Mouse (Mus musculus) forebrain, embryonic 12.5 days (tissue): ENCODE measurements around the gene Incenp. TPM values are rescaled to one million over a fixed set of nuclear protein-coding genes. Genes with fewer than 3 reads are reported as not detected.

ENCODE experiments used
- ATAC-seq: fragments of 200-750 bp; cut with Nextera tagmentation; 2 replicates; pipeline ENCODE4 v1.8.0; 2017; ENCODE audit warnings: moderate TSS enrichment; ENCODE audit not compliant: low FRiP score
- H3K27ac ChIP-seq: fragments of 300-500 bp; sonication (generic); 2 replicates; pipeline ENCODE4 v1.5.1; 2016; ENCODE audit warnings: mild to moderate bottlenecking
- H3K27me3 ChIP-seq: fragments of 300-500 bp; sonication (generic); 2 replicates; pipeline ENCODE4 v1.6.1; 2016; ENCODE audit warnings: mild to moderate bottlenecking
- H3K36me3 ChIP-seq: fragments of 300-500 bp; sonication (generic); replicated peaks from 2 replicates; pipeline ENCODE4 v1.6.1; 2016; ENCODE audit warnings: mild to moderate bottlenecking
- H3K4me1 ChIP-seq: fragments of 300-500 bp; sonication (generic); 2 replicates; pipeline ENCODE4 v1.6.1; 2016
- H3K4me2 ChIP-seq: fragments of 300-500 bp; sonication (generic); 2 replicates; pipeline ENCODE4 v1.6.1; 2016; ENCODE audit warnings: mild to moderate bottlenecking, moderate library complexity
- H3K4me3 ChIP-seq: fragments of 300-500 bp; sonication (generic); replicated peaks from 2 replicates; pipeline ENCODE4 v1.5.1; 2016; ENCODE audit warnings: mild to moderate bottlenecking
- H3K9ac ChIP-seq: fragments of 300-500 bp; sonication (generic); 2 replicates; pipeline ENCODE4 v1.6.1; 2016; ENCODE audit warnings: mild to moderate bottlenecking
- H3K9me3 ChIP-seq: fragments of 300-500 bp; sonication (generic); 2 replicates; pipeline ENCODE4 v1.6.1; 2016
- WGBS: fragments of 180-500 bp; shearing (Covaris S2); methylation state at CpG from one replicate; pipeline ENCODE4 v1.1.7; 2016; 5-methylcytosine and 5-hydroxymethylcytosine counted together
- polyA plus RNA-seq: library from polyadenylated mRNA; unstranded; fragments of >200 nt; fragmentation: Nextera tagmentation; extraction: Ambion mirVana; gene quantifications from 2 replicates; pipeline ENCODE4 v1.2.1, GENCODE M21; 2016

Gene Incenp
- 147 and 149 TPM in 2 replicates for polyA plus RNA-seq

- ATAC-seq, result peak; percentile 98
- H3K9ac ChIP-seq, result peak within 1 kb of the TSS; percentile 82
- H3K4me2 ChIP-seq, result peak within 1 kb of the TSS; percentile 79
- H3K9me3 ChIP-seq, result no peaks in the 10 kb centered on the region
- H3K4me1 ChIP-seq, result peaks cover 31% of the 10 kb centered on the region
- peak within 1 kb of the TSS; percentile 76 for H3K27ac ChIP-seq
- H3K4me3 ChIP-seq, result peak within 1 kb of the TSS; percentile 85
- no peaks in the 10 kb centered on the region for H3K27me3 ChIP-seq
- H3K36me3 ChIP-seq, result peaks cover 15% of the 10 kb centered on the region
- under 1% methylated on average over 58 of the region's 58 CpGs for WGBS
Measured at GRCm38 (mm10) chr19:9899072-9899779, at the start of gene Incenp. Gene Incenp, minus strand, starts transcription at chr19:9899551.

- H3K4me3 ChIP-seq, result no peak overlapping the region
- no peaks in the 10 kb centered on the region for H3K27me3 ChIP-seq
- no peak overlapping the region for H3K4me2 ChIP-seq
- no peaks in the 10 kb centered on the region for H3K4me1 ChIP-seq
- ATAC-seq, result no peak
- no peaks in the 10 kb centered on the region for H3K9me3 ChIP-seq
- no peak overlapping the region for H3K9ac ChIP-seq
- WGBS, result 83% methylated on average over 3 of the region's 3 CpGs
- no peaks in the 10 kb centered on the region for H3K36me3 ChIP-seq
- no peak overlapping the region for H3K27ac ChIP-seq
Measured at GRCm38 (mm10) chr19:9946986-9947385, 47.6 kb upstream of the Incenp start.

DNA sequence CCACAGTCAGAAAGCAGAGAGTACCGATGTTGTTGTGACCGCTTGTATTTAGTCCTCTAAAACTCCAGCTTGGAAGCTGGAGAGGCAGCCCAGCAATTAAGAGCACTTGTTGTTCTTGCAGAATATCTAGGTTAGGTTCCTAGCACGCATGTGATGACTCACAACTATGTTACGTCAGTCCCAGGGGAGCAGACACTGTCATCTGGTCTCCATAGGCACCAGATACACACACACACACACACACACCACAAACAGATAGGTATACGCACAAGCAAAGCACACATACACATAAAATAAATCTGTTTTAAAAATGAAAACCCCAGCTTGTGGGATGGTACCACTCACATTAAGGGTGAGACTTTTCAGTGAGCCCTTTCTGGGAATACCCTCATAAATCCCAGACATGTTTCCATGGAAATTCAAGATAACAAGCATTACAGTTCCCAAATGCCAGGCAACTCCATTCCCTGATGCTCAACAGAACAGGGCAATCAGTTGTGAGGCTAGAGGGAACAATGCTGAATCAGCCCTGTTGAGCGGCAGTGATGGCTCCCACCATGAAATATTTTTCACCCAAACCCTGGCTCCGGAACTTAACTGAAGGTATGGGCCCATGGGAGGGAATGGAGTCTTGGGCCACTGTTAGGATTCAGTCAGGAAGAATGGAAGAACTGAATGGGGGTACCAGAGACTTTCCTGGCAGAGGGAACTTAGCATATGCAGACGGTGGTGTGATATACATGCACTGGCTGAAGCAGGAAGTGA, 46.6 kb upstream of the Incenp start:
- Histone ChIP-seq H3K9ac (no peak overlapping the region), H3K4me1 (no peaks in the 10 kb centered on the region), H3K9me3 (no peaks in the 10 kb centered on the region), H3K4me2 (no peak overlapping the region), H3K4me3 (no peak overlapping the region), H3K27ac (no peak overlapping the region), H3K36me3 (no peaks in the 10 kb centered on the region), H3K27me3 (no peaks in the 10 kb centered on the region)
- 88% methylated on average over 8 of the region's 8 CpGs for WGBS
- no peak for ATAC-seq

- no peak overlapping the region for H3K4me2 ChIP-seq
- no peak overlapping the region; the same call in 1 of the 2 replicates for H3K9ac ChIP-seq
- no peaks in the 10 kb centered on the region for H3K27me3 ChIP-seq
- no peak overlapping the region for H3K27ac ChIP-seq
- H3K4me3 ChIP-seq, result no peak overlapping the region
- H3K36me3 ChIP-seq, result no peaks in the 10 kb centered on the region
- H3K9me3 ChIP-seq, result no peaks in the 10 kb centered on the region
- no peaks in the 10 kb centered on the region for H3K4me1 ChIP-seq
- no peak for ATAC-seq
- WGBS, result 71% methylated on average over 10 of the region's 10 CpGs
Measured at GRCm38 (mm10) chr19:9942539-9943533, 43.5 kb upstream of the Incenp start.

DNA sequence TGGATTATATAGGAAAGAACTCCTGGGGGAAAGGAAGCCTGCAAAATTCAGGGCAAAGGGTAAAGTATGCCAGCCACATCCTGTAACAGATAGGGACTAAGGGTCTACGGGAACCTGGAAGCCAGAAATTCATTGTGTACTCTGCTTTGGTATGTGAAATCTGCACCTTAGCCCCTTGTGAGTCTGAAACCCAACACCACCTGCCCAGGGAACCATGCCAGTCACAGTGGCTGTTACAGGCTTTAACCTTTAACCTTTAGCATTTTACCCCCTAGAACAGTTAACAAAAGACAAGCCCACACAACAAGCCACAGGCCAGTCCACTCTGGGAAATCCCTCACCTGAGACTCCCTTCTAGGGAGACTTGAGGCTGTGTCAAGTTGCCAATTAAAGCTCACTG, 42.5 kb upstream of the Incenp start:
- WGBS, result 50% methylated on average over 1 of the region's 1 CpGs
- no peak overlapping the region for H3K4me3 ChIP-seq
- no peak overlapping the region for H3K4me2 ChIP-seq
- H3K4me1 ChIP-seq, result no peaks in the 10 kb centered on the region
- H3K36me3 ChIP-seq, result no peaks in the 10 kb centered on the region
- H3K9me3 ChIP-seq, result no peaks in the 10 kb centered on the region
- no peak for ATAC-seq
- no peak overlapping the region for H3K9ac ChIP-seq
- no peaks in the 10 kb centered on the region for H3K27me3 ChIP-seq
- no peak overlapping the region for H3K27ac ChIP-seq

GRCm38 (mm10) chr19:9940903-9941302, 41.6 kb upstream of the Incenp start:
- no peak overlapping the region for H3K4me3 ChIP-seq
- no peaks in the 10 kb centered on the region for H3K9me3 ChIP-seq
- no peaks in the 10 kb centered on the region for H3K4me1 ChIP-seq
- H3K4me2 ChIP-seq, result no peak overlapping the region
- no peak for ATAC-seq
- no peaks in the 10 kb centered on the region for H3K27me3 ChIP-seq
- WGBS, result 4% methylated on average over 4 of the region's 4 CpGs
- H3K36me3 ChIP-seq, result no peaks in the 10 kb centered on the region
- H3K27ac ChIP-seq, result no peak overlapping the region; the same call in 1 of the 2 replicates
- H3K9ac ChIP-seq, result no peak overlapping the region

GRCm38 (mm10) chr19:9939841-9940240, 40.5 kb upstream of the Incenp start:
- Histone ChIP-seq H3K9me3 (no peaks in the 10 kb centered on the region), H3K27ac (no peak overlapping the region), H3K4me3 (no peak overlapping the region), H3K36me3 (no peaks in the 10 kb centered on the region), H3K4me1 (no peaks in the 10 kb centered on the region), H3K27me3 (no peaks in the 10 kb centered on the region), H3K4me2 (no peak overlapping the region), H3K9ac (no peak overlapping the region)
- no peak for ATAC-seq
- 65% methylated on average over 7 of the region's 7 CpGs for WGBS

DNA sequence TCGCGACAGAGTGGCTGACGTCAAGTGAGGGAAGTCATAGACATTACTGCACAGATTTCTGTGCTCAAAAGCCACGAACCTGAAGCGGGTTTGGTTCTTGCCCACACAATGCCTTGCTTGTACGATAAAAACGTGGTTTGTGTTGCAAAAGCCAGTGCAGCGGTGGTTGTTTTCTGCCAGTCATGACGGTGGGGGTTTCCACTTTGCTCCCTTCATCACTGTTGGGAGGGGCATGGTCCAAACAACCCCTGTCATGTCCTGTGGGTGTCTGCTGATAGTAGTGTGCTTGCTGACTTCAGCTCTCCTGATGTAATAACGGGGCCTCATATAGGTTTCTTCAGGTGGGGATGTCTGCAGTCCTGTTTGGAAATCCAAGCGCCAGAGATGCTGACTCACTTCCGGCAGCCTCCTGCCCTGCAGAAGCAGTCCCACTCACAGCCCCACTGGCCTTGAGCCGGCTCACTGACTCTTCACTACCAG, 39.5 kb upstream of the Incenp start:
- 79% methylated on average over 13 of the region's 13 CpGs for whole genome bisulfite sequencing
- no peak for ATAC-seq

GRCm38 (mm10) chr19:9938156-9938823, 38.9 kb upstream of the Incenp start:
- H3K4me3 ChIP-seq, result no peak overlapping the region
- 87% methylated on average over 6 of the region's 6 CpGs for WGBS
- no peaks in the 10 kb centered on the region for H3K36me3 ChIP-seq
- H3K9me3 ChIP-seq, result no peaks in the 10 kb centered on the region
- no peak for ATAC-seq
- H3K4me2 ChIP-seq, result no peak overlapping the region
- no peak overlapping the region for H3K9ac ChIP-seq
- no peaks in the 10 kb centered on the region for H3K4me1 ChIP-seq
- H3K27me3 ChIP-seq, result no peaks in the 10 kb centered on the region
- H3K27ac ChIP-seq, result no peak overlapping the region

More for the DNA sequence above, 39.5 kb upstream of the Incenp start:
- H3K4me1 ChIP-seq, result no peaks in the 10 kb centered on the region
- H3K27ac ChIP-seq, result no peak overlapping the region
- H3K9me3 ChIP-seq, result no peaks in the 10 kb centered on the region
- H3K36me3 ChIP-seq, result no peaks in the 10 kb centered on the region
- no peaks in the 10 kb centered on the region for H3K27me3 ChIP-seq
- H3K4me2 ChIP-seq, result no peak overlapping the region
- no peak overlapping the region for H3K9ac ChIP-seq
- H3K4me3 ChIP-seq, result no peak overlapping the region

DNA sequence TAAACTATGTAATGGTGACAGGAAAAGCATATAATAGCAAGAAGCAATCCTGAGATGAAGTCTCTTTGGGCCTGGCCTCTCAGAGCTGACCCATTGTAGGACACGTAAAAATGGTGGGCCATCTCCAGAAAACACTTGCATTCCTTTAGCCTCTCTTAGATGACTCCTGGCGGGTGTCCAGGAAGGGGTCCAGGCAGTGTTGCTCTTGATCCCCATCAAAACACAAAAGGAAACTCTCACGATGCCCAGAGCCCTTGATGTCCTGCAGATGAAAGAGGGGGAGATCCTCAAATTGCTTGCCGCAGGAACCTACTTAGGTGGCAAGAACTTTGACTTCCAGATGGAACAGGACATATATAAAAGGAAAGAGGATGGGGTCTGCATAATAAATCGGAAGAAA, 38.1 kb upstream of the Incenp start:
- Histone ChIP-seq H3K4me1 (no peaks in the 10 kb centered on the region), H3K4me2 (no peak overlapping the region), H3K36me3 (no peaks in the 10 kb centered on the region), H3K27ac (no peak overlapping the region), H3K9me3 (no peaks in the 10 kb centered on the region), H3K27me3 (no peaks in the 10 kb centered on the region), H3K4me3 (no peak overlapping the region), H3K9ac (no peak overlapping the region)
- ATAC-seq, result no peak
- WGBS, result 61% methylated on average over 5 of the region's 5 CpGs

DNA sequence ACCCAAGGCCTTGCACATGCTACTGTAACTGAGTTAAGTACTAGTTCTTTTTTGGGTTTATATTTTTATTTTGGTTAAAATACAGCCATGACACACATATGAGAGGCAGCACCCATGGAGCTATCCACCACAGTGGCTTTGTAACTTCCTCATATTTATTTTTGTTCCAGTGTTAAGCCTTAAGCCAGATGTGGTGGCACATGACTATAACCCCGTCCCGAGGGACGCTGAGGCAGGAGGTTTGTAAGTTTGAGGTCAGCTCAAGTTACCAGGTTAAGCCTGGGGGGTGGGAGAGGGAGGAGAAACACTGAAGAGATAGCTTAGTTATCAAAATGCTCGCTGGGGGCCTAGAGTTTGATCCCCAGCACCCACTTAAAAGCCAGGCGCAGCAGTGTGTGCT, 37.2 kb upstream of the Incenp start:
- WGBS, result 67% methylated on average over 5 of the region's 5 CpGs
- no peaks in the 10 kb centered on the region for H3K4me1 ChIP-seq

More for the DNA sequence above, 37.2 kb upstream of the Incenp start:
- Histone ChIP-seq H3K9me3 (no peaks in the 10 kb centered on the region), H3K9ac (no peak overlapping the region), H3K4me2 (no peak overlapping the region), H3K27me3 (no peaks in the 10 kb centered on the region), H3K36me3 (no peaks in the 10 kb centered on the region), H3K27ac (no peak overlapping the region), H3K4me3 (no peak overlapping the region)
- no peak for ATAC-seq
